Mouse (Mus musculus) cortical plate, adult 2 months (tissue): ENCODE results near the gene Ptprm.

ENCODE experiments used
- CTCF ChIP-seq: fragments of 200-500 bp; IDR thresholded peaks from 2 replicates; pipeline ENCODE4 v1.5.1; 2011; ENCODE audit warnings: mild to moderate bottlenecking, control low read depth, low read length; ENCODE audit not compliant: insufficient read depth; ENCODE audit errors: extremely low read depth
- POLR2A ChIP-seq: fragments of 200-500 bp; IDR thresholded peaks from 2 replicates; pipeline ENCODE4 v1.6.1; 2011; ENCODE audit warnings: mild to moderate bottlenecking, low read length, control low read depth; ENCODE audit not compliant: insufficient read depth; ENCODE audit errors: extremely low read depth

DNA sequence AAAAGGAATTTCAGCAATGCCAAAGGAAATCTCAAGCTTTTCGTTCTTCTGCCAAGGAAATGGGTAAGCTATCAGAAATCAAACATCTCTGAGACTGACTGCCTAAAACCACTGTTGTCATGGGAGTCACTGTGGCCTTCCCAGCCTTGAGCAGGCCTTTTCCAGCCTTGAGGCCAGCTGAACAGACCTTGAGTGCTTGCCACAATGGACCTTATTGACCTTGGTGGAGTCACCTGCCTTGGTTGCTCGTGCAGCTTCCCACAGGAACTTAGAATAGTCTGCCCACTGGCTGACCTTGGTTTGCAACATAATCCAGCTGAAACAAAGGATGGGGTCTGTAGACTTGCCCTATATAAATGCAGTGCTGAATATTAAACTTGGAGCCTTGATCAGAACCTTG is 395.5 kb downstream of the Ptprm start:
- TF ChIP-seq CTCF: no peak
- no peak for TF ChIP-seq POLR2A
